Mouse (Mus musculus) adrenal gland, postnatal 0 days (tissue): ENCODE measurements around the gene Ubox5. TPM values are rescaled to one million over a fixed set of nuclear protein-coding genes. Genes with fewer than 3 reads are reported as not detected.

Experiments used
- polyA plus RNA-seq: library from polyadenylated mRNA; unstranded; fragments of >200 nt; fragmentation: Nextera tagmentation; extraction: Ambion mirVana; gene quantifications from 2 replicates; pipeline ENCODE4 v1.2.1, GENCODE M21; 2015

Gene Ubox5
- polyA plus RNA-seq, result 5.8 and 7.4 TPM in 2 replicates

GRCm38 (mm10) chr2:130629839-130630203, at the start of gene Ubox5, which contains the start of gene Fastkd5:
Gene Ubox5, minus strand, starts transcription at chr2:130630038.
Gene Fastkd5, minus strand, starts transcription at chr2:130630027.

GRCm38 (mm10) chr2:130667559-130667958, 37.7 kb upstream of the Ubox5 start, which contains the start of gene Itpa:
Gene Itpa, plus strand, starts transcription at chr2:130667610.

GRCm38 (mm10) chr2:130664102-130664701, 34.4 kb upstream of the Ubox5 start, which contains the start of gene Ddrgk1:
Gene Ddrgk1, minus strand, starts transcription at chr2:130664659.

GRCm38 (mm10) chr2:130642684-130643369, 13.0 kb upstream of the Ubox5 start, which contains the start of gene Lzts3:
Gene Lzts3, minus strand, starts transcription at chr2:130642803.

GRCm38 (mm10) chr2:130582552-130582951, 47.3 kb downstream of the Ubox5 start, which contains the start of gene Avp:
Gene Avp, minus strand, starts transcription at chr2:130582554.

GRCm38 (mm10) chr2:130575873-130576272, 54.0 kb downstream of the Ubox5 start, which contains the start of gene Oxt:
Gene Oxt, plus strand, starts transcription at chr2:130576173.

GRCm38 (mm10) chr2:130563212-130564055, 66.4 kb downstream of the Ubox5 start, which contains the start of gene Mrps26:
Gene Mrps26, plus strand, starts transcription at chr2:130563742.

Other genes starting within 250 kb of the Ubox5 start
- 26.7 and 37.1 TPM in 2 replicates for gene Cpxm1, start 232.5 kb downstream of the Ubox5 start, polyA plus RNA-seq
- not detected in 2 replicates for gene Gm28372, start 224.8 kb downstream of the Ubox5 start, polyA plus RNA-seq
- gene 1700020A23Rik, start 224.8 kb downstream of the Ubox5 start, polyA plus RNA-seq, result 0.39 TPM in 1 of 2 replicates, not detected in the other
- gene Tmem239, start 223.6 kb downstream of the Ubox5 start, polyA plus RNA-seq, result 0.10 TPM in 1 of 2 replicates, not detected in the other
- gene Vps16, start 205.7 kb downstream of the Ubox5 start, polyA plus RNA-seq, result 39.7 and 58.6 TPM in 2 replicates
- 8.3 and 11.9 TPM in 2 replicates for gene Pced1a, start 205.3 kb downstream of the Ubox5 start, polyA plus RNA-seq
- gene Ptpra, start 179.8 kb downstream of the Ubox5 start, polyA plus RNA-seq, result 81.1 and 88.3 TPM in 2 replicates
- gene Mrps26, start 66.3 kb downstream of the Ubox5 start, polyA plus RNA-seq, result 69.6 and 92.3 TPM in 2 replicates
- 0.25 and 0.28 TPM in 2 replicates for gene Oxt, start 53.9 kb downstream of the Ubox5 start, polyA plus RNA-seq
- gene Avp, start 47.5 kb downstream of the Ubox5 start, polyA plus RNA-seq, result not detected in 2 replicates
- gene Fastkd5, start within 50 bp of the Ubox5 start, polyA plus RNA-seq, result 5.9 and 7.2 TPM in 2 replicates
- 1.9 and 3.1 TPM in 2 replicates for gene Lzts3, start 12.8 kb upstream of the Ubox5 start, polyA plus RNA-seq
- gene Ddrgk1, start 34.6 kb upstream of the Ubox5 start, polyA plus RNA-seq, result 107 and 142 TPM in 2 replicates
- gene Itpa, start 37.6 kb upstream of the Ubox5 start, polyA plus RNA-seq, result 117 and 163 TPM in 2 replicates
- gene Slc4a11, start 67.5 kb upstream of the Ubox5 start, polyA plus RNA-seq, result 0.47 and 2.6 TPM in 2 replicates